Mouse (Mus musculus) common myeloid progenitor, adult 5-6 weeks (primary cell): ENCODE measurements around the gene Mpig6b. TPM values are rescaled to one million over a fixed set of nuclear protein-coding genes. Genes with fewer than 3 reads are reported as not detected.

Experiments
- ATAC-seq: replicated peaks from 2 replicates; pipeline ENCODE4 v1.8.0; 2016; ENCODE audit warnings: low read depth, mild to moderate bottlenecking, moderate TSS enrichment, inconsistent platforms; ENCODE audit not compliant: poor library complexity, severe bottlenecking
- total RNA-seq: library from RNA; stranded (forward); fragments of 200-1000, 187-1606 nt; gene quantifications from 2 replicates; pipeline ENCODE4 v1.2.3, GENCODE M21; 2017

Gene Mpig6b
- total RNA-seq, result not detected in 2 replicates

DNA sequence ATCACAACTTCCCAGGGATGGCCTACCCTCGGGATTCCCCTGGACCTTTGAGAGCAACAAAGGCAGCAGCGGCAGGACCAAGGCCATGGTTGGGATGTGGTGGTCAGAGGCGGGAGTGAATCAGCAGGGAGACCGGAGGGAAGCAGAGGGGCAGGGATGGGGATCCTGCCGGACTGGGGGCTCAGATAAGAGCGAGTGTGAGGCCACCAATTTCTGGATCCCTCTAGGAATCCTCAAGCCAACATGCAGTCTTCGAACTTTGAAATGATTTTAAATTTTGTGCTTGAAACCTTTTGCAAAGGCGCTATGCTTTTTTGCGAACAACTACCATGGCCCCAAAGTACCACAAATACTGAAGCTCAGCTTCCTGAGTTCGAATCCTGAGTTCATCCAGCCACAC, at the start of gene Mpig6b:
Gene Mpig6b, minus strand, starts transcription at position 101 of the 400 bp plus-strand sequence.
- no peak for ATAC-seq

DNA sequence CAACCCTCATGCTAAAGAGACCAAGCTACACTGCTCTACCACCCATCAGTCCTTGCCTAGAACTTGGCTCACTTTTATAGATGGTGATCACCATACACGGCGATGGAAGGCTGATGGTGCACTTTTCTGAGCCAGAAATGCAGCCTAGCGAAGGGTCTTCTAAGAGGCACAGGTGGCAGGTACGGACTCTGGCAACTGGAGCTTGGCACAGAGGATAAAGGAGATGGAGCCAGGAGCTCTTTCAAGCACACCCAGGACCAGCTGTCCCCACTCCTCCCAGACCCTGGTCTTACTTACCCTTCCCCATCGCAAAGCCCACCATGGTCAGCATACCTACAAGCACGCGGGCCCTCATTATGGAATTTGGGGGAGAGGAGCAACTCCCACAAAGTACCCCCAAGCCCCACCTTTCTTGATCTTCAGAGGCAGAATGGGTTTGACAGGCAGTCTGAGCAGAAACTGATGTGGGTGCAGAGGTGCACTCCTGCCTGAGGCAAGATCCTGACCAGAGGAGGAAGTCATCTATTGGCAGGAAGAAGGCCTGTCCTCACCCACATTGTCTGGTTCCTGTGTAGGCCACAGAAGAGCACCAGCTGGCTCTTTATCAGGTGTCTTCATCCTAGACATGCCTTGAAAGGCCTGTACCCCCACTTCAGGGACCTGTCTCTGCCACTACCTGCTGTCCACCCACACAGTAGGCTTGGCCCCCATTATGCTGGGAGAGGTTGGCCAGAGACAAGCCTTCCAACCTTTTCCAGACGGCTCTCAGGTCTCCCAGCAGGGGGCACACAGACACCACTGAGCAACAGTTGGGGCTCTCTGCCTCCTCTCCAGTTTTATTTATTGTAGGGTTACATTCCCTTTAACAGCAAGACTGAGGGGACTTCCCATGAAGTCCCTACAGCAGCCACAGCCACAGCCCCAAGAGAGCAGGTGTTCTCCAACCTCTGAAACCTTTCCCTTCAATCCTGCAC, 49.3 kb upstream of the Mpig6b start, which contains the start of gene Ly6g5b:
Gene Ly6g5b, minus strand, starts transcription at position 383 of the 974 bp plus-strand sequence.
- ATAC-seq, result peak; percentile 71

DNA sequence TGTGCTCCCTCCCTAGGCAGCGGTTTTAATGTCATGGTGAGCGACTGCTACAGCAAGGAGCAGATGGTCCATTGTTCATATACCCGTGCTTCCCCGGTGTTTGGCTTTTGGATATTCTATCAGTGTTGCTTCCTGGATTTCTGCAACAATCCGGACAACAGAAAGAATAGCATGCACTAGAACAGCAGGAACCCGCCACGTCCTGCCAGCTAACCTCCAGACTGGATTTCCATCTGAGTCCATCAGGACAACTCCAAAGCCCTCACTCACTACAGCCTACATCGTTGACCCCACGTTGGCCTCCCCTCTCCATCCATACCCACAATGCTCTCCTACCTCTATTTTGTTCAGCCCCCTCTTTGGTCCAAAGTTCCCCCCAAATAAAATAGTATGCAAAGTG, 45.8 kb upstream of the Mpig6b start:
- no peak for ATAC-seq

DNA sequence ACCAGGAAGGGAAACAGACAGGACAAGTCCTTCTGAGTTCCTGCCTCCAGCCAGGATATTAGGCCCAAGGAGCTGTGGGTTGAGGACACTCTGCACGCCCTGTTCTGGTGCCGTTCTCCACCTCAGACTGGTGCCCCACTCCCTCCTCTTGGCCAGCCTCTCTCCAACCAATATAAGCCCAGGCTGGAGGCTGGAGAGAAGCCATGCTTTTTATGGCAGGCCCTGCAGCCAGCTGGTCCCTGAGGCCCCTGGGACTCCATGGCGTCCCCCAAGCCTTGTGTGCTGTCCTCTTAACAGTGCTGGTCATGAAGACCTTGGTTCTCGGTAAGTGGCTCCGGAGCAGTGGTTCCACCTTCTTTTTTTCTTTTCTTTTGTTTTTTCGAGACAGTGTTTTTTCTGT, 42.1 kb upstream of the Mpig6b start, which contains the start of gene Ly6g5c:
Gene Ly6g5c, plus strand, starts transcription at position 183 of the 400 bp plus-strand sequence.
- ATAC-seq, result no peak

DNA sequence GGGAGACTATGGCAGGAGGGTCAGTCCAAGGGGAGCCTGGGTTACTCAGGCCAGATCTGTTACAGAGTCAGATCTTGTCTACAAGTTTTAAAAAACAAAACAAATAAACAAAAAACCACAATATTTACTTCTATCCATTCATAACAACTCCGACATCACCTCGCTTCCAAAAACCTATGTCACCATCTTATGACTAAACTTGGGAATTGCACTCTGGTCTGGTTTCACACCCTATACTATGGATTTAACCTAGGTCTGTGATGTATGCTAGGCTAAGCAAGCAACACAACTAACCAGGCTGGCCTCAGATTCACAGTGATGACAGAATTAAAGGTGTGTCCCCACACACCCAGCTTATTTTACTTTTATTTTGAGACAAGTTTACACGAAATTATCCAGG, 40.5 kb upstream of the Mpig6b start:
- ATAC-seq, result no peak

DNA sequence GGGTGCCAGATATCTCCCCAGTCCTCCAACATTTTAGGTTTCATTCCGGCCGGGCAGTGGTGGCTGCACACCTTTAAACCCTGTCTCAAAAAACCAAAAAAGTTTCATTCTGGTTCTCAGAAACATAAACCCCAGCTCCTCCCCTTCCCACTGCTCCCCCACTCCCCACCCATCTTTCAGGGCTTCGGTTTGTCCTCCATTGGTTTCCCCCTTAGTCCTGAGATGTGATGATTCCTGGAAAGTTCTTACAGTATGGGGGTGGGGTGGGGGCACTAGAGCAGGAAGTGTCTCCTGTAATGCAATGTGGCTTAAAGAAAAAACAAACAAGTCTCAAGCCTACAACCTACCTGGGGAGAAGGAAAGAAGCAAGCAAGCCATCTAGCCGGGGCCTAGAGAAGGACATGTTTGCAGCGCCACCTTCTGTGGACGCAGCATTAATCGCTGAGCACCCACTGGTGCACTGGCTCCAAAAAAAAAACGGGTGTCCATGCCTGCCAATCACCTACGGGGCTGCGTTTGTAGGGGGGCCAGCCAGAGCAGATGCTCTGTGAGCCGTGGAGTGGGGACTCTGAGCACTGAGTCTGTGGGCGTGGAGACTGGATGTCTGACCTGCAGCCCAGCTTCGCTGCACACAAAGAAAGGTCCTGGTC, 39.9 kb upstream of the Mpig6b start:
- 0 out of 2 replicates have a peak, but pooled peaks have one; percentile 22 for ATAC-seq

DNA sequence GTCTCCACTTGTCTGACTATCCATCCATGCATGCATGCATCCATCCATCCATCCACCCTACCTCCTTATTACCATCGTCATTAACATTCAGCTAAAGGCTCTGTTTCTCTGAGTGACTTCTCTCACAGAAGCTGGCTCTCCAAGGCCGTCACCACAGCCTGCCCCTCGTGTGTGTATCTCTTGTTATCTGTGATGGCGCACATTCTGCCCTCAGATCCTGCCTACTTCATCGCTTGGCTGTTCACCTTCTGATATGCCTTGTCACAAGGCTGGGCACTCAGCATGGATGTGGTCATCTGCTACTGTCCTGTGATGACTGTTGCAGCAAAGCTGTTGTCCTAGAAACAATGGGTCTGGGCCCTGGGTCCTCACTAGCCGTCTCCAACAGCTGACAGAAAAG, 38.8 kb upstream of the Mpig6b start:
- ATAC-seq, result peak; percentile 55

DNA sequence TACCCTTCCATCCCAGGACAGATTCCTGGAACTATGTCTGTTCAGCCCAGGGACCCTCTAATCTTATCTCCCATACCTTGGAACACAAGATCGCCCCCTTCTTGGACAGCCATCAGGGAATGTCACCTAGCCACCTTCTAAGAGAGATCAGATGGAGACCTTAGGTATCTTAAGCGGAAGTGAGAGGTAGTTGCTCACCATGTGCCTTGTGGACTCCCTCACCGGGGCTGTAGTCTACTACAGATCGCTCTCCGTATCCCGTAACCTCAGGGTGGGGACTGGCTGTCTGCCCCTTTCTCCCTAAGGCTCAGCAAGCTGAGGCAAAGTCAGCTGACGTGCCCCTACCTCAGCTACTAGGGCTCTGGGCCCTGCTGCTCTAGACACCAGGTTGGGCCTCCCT, 38.1 kb upstream of the Mpig6b start:
- ATAC-seq, result no peak

DNA sequence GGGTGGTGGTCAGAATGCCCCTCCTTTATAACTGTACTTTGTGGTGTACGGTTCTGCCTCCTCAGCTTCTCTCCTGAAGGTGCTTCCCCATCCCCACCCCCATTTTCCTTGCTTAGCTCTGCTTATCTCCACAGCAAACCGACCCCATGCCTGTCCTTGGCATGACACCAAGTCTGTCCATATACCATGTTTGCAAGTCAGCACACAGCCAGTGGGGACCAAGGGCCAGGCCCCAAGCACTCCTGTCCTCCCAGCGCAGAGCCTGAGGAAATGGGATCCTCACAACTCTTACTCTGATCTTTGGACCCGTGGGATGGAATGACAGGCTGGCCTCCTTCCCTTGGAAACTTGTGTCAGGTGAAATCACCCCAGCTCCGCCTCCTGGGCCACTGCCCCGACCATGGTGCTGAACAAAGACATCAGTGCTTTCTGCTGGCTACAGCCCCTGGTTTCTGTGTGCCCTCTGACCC, 37.3 kb upstream of the Mpig6b start:
- ATAC-seq, result peak; percentile 58

DNA sequence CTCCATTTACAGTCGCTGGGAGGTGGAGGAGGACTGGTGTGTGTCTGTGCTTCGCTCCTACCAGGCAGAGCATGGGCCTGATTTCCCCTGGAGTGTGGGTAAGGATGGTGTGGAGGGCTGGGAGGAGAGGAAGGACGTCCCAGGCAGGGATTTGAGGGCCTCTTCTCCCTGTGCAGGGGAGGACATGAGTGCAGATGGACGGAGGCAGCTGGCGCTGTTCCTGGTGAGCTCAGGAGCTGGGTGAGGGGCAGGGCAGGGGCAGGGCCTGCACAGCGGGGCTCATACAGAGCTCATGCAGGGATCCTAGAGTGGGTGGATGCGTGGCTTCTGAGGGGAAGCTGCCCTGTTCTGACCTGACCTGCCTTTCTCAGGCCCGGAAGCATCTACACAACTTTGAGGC, 36.3 kb upstream of the Mpig6b start:
- no peak for ATAC-seq

DNA sequence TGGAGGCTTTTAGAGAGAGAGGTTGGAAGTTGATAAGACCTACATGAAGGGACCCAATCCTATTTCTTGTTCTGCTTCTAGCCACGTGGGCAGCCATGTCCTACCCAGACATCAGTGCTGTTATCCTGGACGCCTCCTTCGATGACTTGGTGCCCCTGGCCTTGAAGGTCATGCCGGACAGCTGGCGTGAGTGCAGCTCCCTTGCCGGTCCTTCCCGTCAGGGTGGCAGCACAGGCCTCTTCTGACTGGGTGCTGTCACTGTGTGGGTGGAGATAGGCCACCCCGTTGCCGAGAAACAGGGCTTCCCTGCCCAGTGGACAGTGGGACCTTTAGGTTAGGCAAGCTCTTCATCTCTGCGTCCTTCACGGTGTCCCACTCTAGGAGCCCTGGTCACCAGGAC, 35.2 kb upstream of the Mpig6b start:
- no peak for ATAC-seq

DNA sequence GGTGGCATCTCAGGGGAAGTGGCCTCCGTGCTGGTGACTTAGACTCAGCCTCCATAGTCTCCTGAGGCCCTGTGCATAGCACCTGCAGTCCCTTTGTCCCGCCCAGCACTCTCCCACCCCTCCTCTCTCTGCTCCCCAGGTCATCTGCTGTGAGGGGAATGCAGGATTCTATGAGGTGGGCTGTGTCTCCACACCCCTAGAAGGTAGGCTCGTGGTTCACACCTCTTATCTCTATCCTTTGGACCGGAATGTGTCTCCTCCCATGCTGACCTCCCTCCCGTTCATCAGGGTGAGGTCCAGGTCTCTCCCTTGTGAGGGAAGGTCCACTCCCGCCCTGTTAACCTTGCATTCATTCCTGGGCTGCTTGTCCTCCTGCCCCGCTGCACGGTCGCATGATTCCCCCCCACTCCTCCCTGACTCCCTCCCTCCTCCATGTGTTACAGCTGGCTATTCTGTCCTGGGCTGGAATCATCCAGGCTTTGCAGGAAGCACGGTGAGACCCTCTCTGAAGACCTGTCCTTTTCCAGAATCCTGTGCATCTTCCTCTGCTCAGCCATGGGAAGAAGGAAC, 34.3 kb upstream of the Mpig6b start:
- no peak for ATAC-seq

DNA sequence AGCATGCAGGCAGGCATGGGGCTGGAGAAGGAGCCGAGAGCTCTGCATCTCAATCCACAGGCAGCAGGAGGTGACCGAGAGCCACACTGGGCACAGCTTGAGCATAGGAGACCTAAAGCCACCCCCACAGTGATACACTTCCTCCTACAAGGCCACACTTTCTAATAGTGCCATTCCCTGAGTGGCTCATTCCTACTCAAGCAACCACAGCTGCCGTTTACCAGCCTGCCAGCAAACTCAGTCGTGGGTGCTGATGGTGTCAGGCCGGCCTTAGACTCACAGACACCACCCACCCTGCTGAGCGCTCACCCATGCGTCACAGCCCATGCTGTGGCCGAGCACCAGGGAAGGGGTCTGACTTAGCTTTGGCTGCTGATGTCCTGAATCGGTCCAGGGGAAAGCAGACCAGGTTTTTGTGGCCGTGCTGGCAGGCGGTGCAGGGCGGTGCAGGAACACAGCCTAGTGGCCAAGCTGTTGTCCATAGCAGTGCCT, 31.2 kb upstream of the Mpig6b start:
- no peak for ATAC-seq

DNA sequence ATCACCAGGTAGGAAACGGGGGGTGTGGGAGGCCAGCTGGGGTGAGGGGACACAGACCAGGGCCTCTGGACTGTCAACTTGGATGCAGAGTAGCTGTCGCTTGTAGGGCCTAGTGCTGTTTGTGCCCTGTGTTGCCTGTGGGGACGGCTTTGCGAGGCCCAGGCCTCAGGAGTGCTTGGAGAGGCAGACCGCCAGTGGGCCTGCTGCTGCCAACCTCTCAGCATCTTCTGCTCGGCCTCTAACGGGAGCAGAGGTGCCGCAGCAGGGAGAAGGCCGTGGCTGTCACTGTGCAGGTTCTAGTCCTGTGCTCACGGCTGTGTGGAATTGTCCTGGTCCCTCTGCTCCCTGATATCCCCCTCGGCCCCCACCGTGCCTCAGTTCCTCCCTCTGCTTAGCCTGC, 30.6 kb upstream of the Mpig6b start:
- ATAC-seq, result no peak

DNA sequence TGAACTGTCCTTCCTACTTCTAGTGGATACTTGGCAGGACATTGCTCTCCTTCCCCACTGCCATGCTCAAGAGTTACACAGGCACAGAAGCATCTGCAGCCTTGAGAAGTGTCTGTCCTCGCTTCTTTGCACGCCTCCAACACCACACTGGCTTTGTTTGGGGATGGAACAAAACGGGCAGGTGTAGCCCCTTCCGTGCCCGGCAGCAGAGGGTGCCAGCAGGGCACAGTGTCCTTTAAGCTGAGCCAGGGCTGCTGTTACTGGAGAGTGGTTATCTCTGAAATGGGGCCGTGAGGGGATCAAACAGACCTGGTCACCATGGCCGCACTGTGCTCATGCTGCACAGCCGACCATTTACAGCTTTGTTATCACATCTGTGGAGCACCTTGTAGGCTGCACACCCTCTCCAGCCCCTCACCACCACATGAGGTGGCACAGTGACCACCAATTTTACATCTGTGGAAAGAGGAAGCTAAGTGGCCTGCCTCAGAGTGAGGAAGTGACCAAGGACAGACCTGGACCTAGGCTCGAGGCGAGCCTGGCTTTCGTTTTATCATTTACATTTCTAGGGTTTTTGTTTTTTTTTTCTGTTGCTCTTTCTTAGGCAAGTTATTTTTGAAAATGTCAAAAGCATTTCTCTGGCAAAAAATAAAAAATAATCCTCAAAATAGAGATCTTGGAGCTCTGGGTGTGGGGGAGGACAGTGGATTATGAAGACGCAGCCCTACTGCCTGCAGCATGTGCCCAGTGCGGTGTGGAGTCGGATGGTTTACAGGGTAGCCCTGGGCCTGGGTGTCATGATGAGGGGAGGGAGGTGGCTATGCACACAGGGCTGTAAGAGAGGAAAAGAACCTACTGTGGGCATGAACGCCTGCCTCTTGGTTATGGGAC, 28.7 kb upstream of the Mpig6b start:
- ATAC-seq, result no peak

DNA sequence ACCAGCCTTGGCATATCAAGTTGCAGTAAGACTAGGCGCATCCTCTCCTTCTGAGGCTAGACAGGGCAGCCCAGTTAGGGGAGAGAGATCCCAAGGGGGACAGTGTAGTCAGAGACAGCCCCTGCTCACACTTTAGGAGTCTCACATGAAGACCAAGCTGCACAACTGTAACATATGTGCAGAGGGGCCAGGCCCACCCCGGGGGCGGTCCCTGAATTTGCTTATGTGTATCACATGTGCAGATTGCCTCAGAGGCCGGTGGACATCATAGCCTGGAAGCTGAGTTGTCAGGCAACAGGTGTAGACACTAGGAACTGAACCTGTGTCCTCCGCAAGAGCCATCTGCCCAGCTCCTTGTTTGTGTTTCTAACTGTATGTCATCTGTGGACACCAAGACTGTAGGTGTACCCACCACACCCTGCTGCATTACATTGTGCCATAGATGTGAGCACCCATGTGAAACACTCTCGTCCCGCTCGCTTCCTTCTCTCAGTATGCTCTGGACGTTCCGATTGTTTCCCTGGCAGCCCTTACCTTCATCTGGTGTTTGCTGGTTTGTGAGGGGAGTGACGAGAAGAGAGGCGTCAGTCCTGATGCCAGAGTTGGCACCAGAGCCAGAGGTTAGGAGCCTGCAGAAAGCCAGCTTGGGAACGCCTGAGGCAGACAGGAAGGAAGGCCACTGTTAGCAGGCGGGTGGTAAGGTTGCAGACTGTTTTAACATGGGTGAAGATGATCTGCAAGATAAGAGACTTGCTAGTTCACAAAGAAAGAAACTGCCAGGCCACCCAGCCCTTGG, 26.6 kb upstream of the Mpig6b start:
- ATAC-seq, result no peak

DNA sequence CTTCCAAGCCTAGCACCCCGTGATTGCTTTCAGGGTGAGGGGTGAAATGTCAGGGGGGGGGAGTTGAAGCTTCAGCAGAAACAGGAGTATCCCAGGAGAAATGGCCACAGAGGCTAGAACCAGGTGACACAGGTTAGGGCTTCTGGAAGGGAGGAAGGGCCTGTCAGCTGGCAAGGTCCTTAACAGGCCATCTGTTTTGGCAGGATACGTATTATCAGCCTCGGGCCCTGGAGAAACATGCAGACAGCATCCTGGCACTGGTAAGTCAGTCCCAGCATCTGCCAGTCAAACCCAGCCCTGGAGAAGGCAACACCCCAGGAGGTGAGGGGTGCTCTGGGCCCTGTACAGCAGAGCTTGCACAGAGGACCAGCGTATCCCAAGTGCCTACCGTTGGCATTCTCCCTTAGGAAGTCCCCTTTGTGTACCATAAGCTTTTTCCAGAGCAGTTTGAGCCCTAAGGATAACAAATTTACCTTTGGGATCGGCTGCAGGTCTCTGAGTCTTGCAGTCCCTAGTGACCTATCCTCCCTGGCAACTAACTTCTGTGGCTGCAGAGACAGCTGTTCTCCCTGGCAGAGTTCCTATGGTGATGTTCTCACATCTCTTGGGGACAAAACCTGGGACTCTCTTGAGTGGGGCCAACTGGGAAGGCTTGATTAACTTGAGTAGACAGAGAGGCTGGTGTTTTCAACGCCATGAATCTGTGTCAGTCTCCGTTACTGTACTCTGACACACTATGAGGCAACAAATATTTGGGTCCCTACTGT, 24.4 kb upstream of the Mpig6b start:
- ATAC-seq, result peak; percentile 16; the same call in 1 of the 2 replicates
